Mouse (Mus musculus): ENCODE measurements around the gene Synj1.

DNA sequence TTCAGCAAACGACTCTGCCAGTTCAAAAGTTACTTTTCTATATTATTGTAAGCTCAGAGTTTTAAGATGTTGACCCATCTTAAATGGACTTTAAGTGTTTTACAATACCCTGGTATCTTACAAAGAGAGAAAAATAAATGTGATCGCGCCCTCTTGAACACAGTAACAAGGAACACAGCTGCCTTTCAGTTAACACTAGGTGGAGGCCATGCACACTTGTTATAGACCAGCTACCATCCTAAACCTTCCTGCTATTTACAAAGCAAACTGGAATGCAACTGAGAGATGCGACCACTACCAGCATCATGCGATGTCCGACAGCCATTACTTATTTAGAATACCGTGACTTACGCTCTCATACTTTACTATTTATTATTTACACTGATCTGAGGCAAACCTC, 21.9 kb downstream of the Synj1 start:
- no peak for TF ChIP-seq CTCF (IDR thresholded peaks at IDR 0.05)
- no peak for TF ChIP-seq POLR2A (IDR thresholded peaks at IDR 0.05; ENCODE audit: insufficient read depth, low read depth, low read length)

Measured in heart, adult 2 months (tissue).